Mouse (Mus musculus): ENCODE results near the gene Tmem163.

DNA sequence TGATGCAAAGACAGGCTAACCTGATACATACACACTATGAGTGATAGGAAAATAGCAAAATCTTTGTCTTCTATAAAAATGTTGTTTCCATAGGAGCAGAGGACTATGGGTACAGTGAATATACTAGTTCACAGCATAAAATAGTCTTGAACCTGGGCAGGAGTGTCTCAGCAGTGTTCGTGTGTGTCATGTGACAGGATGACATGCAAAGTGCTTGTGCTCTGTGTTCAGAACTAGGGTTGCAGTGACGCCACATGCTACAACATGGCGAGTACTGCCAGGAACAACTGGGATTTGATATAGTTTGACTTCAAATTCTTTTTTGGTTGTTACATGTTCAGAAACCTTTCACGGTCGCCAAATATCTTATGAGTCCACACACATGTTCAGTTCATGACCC is 92.3 kb downstream of the Tmem163 start:
- TF ChIP-seq CTCF (IDR thresholded peaks at IDR 0.05; ENCODE audit: low read depth, low read length) (no peak), POLR2A (IDR thresholded peaks at IDR 0.05; ENCODE audit: extremely low read depth, insufficient read depth, low read length) (no peak)
